Mouse (Mus musculus): Measurements from ENCODE around the gene Maml1.

Maml1 gene

GRCm38 (mm10) chr11:50219833-50220232 lies 72.3 kb downstream of the Maml1 start:
- DNase-seq: peak; percentile 90

GRCm38 (mm10) chr11:50217811-50218210 lies 74.3 kb downstream of the Maml1 start:
- peak; percentile 93 for DNase-seq

- no peak for DNase-seq
Measured at GRCm38 (mm10) chr11:50216724-50217366, 75.3 kb downstream of the Maml1 start.

- DNase-seq: peak; percentile 91
Measured at GRCm38 (mm10) chr11:50215633-50216032, 76.5 kb downstream of the Maml1 start.

GRCm38 (mm10) chr11:50214631-50215030 lies 77.5 kb downstream of the Maml1 start:
- peak; percentile 91 for DNase-seq

GRCm38 (mm10) chr11:50212848-50213758 lies 79.0 kb downstream of the Maml1 start:
- DNase-seq: peak; percentile 100

GRCm38 (mm10) chr11:50212060-50212739 lies 79.9 kb downstream of the Maml1 start:
- peak; percentile 93 for DNase-seq

- no peak for DNase-seq
Measured at GRCm38 (mm10) chr11:50211322-50212059, 80.6 kb downstream of the Maml1 start.

GRCm38 (mm10) chr11:50210505-50211151 lies 81.5 kb downstream of the Maml1 start, which contains the start of the genes Sqstm1 and Mgat4b:
Gene Sqstm1, minus strand, starts transcription at chr11:50210827.
Gene Mgat4b, plus strand, starts transcription at chr11:50210890.
- peak; percentile 99 for DNase-seq

- DNase-seq: peak; percentile 100
Measured at GRCm38 (mm10) chr11:50210101-50210504, 82.0 kb downstream of the Maml1 start.

GRCm38 (mm10) chr11:50208039-50208438 lies 84.1 kb downstream of the Maml1 start:
- DNase-seq: peak; percentile 89

- no peak for DNase-seq
Measured at GRCm38 (mm10) chr11:50207344-50207743, 84.8 kb downstream of the Maml1 start.

GRCm38 (mm10) chr11:50206037-50206436 lies 86.1 kb downstream of the Maml1 start:
- DNase-seq: peak; percentile 90

Data from heart, adult 11 months (tissue).